Mouse (Mus musculus) right cerebral cortex, adult 2 months (tissue): Measurements from ENCODE around the gene Syde1.
"Not testable (repeated sequence)": the region's sequence is repeated elsewhere in the genome, so short reads cannot be mapped to it uniquely, and the experiment has no call there.

ENCODE experiments used
- DNase-seq, 2 experiments: peaks; one replicate each; pipeline ENCODE4 v3.0.0; 2021 to 2022; ENCODE audit warnings: low spot score in 2 of 2

Gene Syde1

DNA sequence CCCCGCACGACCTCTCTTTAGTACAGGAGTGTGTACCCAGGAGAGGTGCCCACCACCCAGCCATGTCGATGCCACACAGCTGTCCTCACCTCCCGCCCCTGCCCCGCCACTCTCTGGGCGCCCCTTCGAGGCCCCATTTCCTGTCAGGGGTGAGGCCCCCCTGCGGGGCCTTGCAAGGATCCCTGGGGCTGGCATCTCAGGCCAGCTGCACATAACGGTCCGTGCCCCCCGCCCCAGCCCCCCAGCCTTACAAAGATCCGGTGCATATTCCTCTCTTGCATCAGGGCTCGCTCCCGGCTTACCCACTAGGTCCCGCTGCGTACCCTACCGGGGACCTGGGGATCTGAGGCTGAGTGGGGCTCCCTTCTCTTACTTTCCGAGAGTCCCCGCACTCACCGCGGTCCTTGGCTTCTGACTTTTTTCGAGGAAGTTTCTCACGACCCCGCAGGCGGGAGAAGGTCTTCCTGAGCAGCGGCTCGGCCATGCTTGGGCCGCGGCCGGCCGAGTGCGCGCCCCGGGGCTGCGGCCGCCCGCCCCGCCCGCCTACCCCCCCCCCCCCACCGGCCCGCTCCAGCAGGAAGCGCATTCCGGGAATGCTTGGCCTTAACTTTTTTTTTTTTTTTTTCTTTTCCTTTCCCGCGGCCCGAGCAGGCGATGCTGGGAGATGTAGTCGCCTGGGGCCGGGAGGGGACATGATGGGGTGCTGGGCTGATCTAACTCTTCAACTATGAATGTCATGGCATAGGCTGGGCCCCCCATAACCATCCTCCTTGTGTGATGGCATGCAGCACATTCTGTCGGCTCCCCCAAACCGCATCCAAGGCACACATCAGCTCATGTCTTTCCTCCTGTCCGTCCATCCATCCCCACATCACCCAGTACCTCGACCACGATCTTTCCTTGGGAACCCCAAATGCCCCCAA is at the start of gene Syde1:
Gene Syde1, minus strand, starts transcription at position 559 of the 923 bp plus-strand sequence.
- no peak for DNase-seq

DNA sequence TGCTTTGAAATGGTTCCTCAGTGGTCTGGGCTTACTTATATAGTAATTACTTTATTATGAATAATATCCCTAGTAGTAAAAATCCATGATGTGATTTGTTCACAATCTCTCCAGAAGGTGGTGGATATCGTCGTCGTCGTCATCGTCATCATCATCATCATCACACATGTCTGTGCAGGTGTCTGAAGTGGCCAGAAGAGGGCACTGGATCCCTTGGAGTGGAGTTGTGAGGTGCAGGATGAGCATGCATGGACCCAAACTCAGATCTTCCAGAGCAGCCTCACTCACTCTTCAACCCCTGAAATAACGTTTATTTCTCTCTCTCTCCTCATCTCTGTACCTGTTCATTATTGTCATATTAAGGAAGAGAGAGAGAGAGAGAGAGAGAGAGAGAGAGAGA is 40.5 kb upstream of the Syde1 start:
- peak; percentile 44 to 62 for DNase-seq

DNA sequence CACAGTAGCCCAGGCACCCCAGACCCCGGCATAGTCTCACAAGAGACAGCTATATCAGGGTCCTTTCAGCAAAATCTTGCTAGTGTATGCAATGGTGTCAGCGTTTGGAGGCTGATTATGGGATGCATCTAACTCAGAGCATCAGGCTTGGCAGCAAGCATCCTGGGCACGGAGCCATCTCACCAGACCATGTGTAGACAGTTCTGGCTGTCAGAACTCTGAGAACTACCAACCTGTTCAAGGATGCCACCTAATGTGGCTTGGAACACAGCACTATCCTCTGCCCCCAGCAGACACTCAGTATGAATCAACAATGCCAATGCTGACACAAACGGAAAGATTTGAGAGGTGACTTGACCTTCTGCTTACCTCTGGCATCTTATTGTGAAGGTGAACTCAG is 38.4 kb upstream of the Syde1 start:
- peak in 1 of 2 experiments; percentile 10 for DNase-seq

DNA sequence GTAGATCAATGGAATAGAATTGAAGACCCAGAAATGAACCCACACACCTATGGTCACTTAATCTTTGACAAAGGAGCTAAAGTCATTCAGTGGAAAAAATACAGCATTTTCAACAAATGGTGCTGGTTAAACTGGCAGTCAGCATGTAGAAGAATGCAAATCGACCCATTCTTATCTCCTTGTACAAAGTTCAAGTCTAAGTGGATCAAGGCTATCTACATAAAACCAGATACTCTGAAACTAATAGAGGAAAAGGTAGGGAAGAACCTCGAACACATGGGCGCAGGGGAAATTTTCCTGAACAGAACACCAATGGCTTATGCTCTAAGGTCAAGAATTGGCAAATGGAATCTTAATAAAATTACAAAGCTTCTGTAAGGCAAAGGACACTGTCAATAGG is 31.4 kb upstream of the Syde1 start:
- DNase-seq, result not testable (repeated sequence)

DNA sequence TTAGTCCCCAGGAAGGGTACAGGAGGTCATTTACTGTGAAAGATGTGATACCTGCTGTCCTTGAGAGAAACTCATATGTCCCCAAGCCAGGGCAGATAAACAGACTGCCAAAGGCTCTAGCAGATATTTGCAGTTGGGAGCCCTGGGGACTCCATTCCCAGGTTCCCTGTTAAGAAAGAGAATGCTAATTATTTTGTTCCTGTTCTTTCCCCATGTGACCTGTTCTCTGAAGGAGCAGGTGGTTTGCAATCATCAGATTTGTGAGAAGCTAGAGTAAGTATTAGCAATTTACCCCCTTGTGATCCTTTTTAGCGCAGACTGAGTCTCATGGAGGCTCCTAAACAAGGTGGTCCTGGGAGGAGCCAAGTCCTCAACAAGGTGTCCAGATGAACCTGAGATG is 26.2 kb upstream of the Syde1 start, which contains the start of gene Olfr1357:
Gene Olfr1357, minus strand, starts transcription at position 101 of the 400 bp plus-strand sequence.
- no peak for DNase-seq

DNA sequence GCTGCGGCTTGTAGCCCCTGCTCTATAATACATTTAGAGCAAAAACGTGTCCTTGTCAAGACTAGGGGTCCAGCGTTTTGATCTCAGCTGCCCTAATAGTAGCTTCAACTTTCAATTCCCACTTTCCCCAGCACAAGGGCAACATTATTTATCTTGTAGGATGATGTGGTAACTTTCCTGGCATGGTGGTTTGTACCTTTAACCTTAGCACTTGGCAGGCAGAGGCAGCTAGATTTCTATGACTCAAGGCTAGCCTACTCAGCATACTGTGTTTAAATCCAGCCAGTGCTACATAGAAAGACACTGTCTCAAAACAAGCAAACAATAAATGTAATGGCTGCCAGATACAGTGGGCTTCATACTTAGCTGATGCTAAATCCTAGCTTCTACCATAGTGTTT is 15.8 kb upstream of the Syde1 start:
- DNase-seq, result no peak

DNA sequence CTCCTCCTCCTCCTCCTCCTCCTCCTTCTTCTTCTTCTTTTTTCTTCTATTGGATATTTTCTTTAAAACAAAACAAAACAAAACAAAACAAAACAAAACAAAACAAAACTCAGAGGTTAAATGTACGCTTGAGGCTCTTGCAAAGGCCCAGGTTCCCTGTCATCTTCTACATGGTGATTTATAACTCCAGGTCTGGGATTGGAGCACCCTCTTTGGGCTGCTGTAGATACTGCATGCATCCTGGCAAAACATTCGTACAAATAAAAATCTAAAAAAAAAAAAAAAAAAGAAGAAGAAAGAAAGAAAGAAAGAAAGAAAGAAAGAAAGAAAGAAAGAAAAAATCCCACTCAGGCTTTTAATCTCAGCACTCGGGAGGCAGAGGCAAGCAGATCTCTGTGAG is 13.3 kb upstream of the Syde1 start:
- DNase-seq, result peak; percentile 27 to 41

DNA sequence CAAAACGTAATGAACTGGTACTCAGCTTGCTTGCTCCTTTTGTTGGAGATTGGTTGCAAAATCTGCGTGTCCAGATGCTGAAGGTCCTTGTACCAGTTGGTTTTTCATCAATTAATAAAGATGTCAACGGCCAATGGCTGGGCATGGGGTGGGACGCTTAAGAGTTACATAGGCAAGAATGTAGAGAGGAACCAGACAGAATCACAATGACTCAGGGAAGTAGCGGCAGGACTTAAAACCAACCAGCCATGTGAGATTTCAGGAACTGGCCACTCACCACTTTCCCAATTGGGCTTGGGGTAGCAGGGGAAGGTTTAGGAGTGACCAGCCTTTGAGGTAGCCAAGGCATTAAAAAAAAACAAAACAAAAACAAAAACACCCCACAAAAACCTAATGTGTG is 8.1 kb upstream of the Syde1 start:
- DNase-seq, result no peak

DNA sequence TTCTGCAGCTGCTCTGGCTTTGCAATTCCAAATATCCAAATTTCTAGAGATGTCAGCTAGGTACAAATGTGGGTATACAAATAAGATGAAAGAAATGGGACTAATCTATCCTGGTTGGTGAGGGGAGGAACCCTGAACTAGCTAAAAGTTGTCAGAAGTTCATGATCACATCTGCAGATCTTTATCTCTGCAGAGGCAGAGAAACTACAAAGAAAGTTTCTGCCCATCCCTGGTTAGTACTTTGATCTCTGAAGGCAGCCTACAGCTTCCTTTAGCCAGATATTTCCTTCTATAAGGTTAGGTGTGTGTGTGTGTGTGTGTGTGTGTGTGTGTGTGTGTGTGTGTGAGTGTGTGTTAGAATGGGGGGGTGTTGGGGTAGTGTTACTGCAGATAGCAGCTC is 2.8 kb upstream of the Syde1 start:
- no peak for DNase-seq

DNA sequence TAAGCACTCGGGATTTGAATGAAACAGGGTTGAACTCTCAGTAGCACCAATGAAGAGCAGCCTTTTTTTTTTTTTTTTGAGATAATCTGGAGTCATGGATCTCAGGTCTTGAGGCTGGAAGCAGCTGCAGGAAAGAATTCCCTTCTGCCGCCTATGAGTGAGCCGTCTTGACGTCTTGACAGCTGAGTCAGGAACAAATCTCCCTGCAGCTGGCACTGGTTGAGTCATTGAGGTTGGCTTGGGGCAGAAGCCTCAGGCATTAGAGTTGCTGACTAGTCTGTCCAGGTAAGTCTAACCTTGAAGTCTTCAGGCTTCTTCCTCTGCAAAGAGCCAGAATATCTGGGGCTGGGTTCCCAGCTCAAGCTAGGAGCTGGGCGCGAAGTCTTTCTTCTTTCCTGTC is 2.4 kb upstream of the Syde1 start:
- no peak for DNase-seq

DNA sequence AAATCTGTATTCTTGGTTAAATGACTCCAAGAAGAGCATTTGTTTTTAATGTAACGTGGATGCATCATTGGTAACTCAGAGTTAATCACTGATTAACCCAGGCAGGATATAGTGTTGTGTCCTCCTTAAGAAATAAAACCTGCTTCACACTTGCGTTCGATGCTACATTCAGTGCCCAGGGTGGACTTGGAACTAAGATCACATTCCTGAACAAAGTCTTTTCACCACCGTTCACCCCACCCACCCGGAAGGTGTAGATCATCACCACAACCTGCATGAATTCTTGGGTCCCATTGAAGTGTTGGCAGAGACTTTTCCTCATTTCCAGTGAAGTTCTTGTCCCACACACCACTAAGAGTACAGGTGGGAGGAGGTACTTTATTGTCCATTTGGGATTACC is 2.0 kb upstream of the Syde1 start:
- no peak for DNase-seq

DNA sequence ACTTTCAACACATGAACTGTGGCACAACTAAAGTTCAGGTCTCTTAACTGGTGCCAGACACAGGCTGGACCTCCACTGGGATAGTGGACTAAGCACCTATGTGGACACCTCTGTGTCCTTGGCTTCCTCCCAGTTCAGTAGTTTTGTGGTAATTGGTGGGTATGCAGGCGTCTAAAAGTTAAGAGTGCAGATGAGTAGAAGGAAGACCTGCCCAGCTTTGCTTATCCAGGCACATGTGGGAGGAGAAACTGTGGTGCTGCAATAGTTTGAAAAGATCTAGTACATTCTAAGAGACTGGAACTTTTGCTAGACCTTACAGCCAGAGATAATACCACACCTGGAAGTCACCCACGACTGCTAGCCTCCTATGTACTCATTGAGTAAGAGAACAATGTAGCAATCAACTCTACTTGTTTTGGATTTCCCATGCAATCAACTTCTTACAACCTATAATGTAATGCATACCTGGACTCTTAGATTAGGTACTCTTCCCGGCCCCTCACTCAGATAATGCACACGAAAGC is 1.2 kb upstream of the Syde1 start:
- no peak for DNase-seq

DNA sequence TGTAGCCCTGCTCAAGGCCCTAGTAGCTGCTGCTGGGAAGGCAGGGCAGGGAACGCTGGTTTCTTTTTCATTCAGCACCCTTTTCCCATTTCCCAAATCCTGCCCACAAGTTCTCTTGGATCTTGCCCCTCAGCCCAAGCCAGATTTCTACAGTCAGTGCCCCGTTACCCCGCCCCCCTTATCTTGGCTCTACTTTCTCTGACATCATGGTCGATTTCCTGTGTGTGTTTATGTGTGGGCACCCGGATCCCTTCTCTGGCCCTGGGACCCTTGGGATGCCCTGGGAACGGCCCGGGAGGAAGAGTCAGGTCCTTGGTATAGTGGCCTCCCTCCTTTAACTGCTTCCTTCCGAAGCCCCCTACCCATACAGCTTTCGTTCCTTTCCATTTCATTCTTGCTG is 1.0 kb downstream of the Syde1 start:
- no peak for DNase-seq

DNA sequence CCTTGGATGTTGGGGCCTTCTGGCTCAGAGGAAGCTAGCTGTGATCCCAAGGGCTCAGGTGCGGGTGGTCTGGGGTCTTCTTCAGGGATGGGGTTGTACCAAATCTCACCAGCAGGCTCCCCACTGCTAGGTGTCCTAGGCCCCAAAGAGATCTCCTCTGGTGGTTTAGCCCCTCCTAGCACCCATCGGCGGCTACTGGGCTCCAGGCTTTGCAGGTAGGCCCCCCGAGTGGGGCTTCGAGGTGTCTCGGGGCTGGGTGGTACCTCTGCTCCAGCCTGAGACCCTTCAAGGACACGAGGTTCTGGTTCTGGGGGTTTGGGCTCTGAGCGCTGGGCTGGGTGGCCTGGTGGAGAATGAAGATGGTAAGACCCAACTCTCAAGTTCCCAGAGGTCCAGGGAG is 1.9 kb downstream of the Syde1 start:
- no peak for DNase-seq

DNA sequence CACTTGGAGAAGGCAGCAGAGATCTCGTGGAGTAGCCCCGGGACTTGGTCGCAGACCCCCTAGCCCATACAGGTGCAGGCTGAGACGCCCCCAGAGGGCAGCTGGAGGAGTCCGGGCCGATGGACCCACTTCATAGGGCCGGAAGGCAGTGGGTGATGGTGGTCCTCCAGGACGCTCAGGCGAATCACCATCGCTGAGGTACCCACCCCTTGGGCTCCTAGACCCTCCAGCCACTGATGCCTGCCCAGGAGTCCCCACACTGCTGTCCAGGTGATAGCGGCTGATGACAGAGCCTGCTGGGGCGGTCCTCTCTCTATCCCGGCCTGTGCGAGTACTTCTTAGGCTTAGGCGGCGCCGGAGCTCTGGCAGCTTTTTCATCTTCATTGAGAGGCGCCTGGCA is 2.5 kb downstream of the Syde1 start:
- DNase-seq, result no peak

DNA sequence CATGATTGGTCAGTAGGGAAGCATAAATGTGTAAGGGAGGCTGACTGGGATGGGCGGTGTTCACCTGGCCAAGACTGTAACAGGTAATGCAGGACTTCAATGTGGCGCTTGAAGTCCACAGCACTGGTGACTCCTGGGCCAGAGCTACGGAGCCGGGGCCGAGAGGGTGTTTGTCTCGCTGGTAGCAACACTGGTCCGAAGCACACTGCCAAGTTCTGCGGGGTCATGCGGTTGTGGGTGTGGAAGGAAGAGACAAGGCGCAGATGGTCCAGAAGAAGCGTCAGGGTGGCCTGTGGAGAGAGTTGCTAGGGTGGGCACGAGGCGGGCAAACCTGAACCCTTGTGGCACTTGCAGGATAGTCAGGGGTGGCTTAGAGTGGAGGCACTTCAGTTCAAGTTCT is 5.7 kb downstream of the Syde1 start:
- DNase-seq, result no peak

DNA sequence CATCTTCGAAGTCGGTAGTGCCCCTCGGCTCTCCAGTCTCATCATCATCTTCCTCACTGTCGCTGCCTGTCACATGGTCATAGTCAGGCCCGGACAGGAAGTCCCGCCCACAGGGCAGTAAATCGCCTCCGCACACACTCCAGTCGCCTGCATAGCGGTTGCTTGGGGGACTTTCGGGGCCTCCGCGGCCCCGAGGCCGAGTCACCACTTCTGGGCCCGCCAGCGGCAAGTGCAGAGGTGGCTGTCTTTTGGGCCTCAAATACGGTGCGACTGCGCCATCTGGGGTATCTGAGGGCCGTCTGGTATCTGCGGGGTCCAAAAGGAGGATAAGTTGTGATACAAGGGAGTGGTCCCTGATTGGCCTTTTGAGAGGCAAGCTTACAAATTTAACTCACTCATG is 6.2 kb downstream of the Syde1 start:
- no peak for DNase-seq

DNA sequence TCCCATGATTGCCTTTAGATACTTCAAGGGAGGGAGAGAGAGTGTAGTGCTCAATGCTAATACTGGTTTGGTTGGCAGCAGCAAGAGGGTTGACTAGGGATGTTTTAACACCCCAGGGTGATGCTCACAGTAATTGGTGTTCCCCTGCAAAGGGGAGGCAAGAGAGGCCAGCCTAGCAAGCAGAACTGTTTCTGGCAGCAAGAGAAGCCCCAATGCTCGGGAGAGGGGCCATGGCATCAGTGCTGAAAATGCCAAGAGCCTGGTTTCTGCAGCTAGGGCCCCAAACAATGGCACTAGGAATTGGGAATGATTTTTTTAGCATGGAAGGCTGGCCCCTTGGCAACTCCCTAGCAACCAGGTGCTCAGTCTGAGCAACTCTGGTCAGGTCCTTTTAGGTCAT is 6.8 kb downstream of the Syde1 start:
- DNase-seq, result no peak

DNA sequence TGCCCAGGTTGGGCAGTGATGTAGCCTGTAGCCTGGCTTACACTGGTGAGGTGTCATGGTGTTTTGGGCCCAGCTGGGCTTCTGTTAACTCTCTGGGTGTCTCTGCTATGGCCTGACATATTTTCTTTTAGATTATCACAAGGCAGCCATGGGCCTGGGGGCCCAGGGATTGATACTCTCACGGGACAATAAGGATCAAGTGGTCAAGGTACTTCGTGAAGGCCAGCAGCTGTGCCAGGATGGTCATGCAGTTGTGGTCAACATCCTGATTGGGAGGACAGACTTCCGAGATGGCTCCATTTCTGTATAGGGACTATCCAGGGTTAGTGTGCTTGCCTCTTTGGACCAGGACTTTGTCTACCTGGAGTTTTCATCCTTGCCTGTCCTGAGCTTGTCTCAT is 7.8 kb downstream of the Syde1 start:
- DNase-seq, result no peak

DNA sequence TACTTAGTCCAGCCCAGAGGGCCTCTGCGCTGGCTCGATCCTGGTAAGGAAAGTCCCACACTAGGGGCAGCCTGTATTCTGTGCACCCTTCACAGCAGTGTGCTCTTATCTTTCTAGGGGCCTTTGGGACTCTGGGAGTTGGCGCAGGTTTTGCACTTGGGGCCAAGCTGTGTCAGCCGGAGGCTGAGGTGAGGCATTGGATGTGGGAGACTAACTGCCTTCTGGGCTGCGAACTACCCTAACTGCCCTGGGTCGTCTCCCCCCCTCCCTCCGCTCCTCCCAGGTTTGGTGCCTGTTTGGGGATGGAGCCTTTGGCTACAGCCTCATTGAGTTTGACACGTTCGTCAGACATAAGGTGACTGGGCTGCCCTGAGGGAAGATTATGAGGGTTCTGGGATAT is 8.4 kb downstream of the Syde1 start:
- no peak for DNase-seq

DNA sequence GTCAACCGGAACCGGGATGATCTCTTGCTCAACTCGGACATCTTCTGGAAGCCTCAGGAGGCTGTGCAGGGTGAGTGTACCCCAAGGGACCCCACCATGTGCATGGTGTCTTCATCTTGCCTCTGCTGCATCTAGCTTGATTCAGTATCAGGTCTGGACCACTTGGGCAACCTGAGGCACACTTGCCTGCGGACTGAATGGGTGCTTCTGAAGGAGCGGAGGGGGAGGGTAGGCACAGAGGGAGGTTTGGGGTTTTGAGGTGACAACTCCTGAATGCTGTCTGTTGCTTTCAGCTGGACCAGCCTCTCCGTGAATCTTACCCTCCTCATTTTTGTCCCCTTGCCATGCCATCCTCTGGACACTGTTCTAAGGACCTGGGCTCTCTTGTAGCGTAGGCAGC is 10.6 kb downstream of the Syde1 start:
- no peak for DNase-seq

DNA sequence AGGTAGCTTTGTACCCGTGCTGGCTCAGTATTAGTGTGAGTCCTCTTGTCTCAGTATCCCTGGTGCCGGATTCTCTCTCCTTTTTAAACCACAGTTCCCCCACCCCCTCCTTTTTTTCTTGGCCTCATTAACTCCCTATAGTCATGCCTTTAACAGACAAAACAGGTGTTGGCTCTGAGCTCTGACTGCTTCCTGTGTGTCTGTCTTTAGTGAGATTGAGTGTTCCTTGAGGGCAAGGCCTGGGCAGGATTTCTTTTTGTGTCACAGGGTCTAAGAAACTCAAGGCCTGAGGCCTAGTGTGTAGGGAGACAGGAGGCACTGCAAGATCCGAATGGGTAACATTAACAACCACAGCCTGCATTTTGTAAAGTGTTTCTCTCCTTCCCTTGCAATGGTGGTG is 13.6 kb downstream of the Syde1 start:
- DNase-seq, result no peak

DNA sequence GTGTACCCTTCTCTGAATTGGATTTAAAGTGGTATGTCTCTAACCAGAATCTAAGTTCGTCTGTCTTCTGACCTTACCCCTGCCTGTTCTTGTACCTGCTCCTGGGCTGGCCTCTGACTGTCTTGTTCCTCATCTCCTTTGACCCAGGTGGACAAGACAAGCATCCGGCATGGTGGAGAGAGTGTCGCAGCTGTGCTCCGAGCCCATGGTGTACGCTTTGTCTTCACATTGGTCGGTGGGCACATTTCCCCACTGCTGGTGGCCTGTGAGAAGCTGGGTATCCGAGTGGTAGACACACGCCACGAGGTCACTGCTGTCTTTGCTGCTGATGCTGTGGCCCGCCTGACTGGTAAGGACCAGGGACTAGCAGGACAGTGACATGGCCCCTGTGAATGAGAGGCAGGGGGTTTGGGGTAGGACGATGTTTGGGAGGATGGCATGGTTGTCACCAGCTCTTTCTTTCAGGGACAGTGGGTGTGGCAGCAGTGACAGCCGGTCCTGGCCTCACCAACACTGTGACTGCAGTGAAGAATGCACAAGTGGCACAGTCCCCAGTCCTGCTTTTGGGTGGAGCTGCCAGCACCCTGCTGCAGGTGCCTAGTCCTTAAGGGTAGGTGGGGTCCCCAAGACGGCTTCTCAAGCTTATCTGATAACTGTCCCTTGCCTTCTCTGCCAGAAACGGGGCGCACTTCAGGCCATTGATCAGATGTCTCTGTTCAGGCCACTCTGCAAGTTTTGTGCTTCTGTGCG is 15.2 kb downstream of the Syde1 start:
- DNase-seq, result no peak
